Mouse (Mus musculus) E14TG2a.4 (cell line): ENCODE results near the gene C030005K15Rik.
A peak's percentile ranks its signal among the peaks of the same experiment; 100 is the strongest.
"Not testable (repeated sequence)": the region's sequence is repeated elsewhere in the genome, so short reads cannot be mapped to it uniquely, and the experiment has no call there.

Experiments
- H3K27me3 ChIP-seq: 2 replicates; pipeline ENCODE4 v1.6.1; 2014; ENCODE audit warnings: low read length, control low read depth; ENCODE audit not compliant: insufficient read depth
- H3K36me3 ChIP-seq: 2 replicates; pipeline ENCODE4 v1.6.1; 2014; ENCODE audit warnings: low read length, control low read depth; ENCODE audit not compliant: insufficient read depth
- H3K4me1 ChIP-seq: replicated peaks from 2 replicates; pipeline ENCODE4 v1.6.1; 2014; ENCODE audit warnings: low read depth, low read length, control low read depth
- H3K4me3 ChIP-seq: replicated peaks from 2 replicates; pipeline ENCODE4 v1.5.1; 2014; ENCODE audit warnings: mild to moderate bottlenecking, low read length
- H3K9me3 ChIP-seq: 2 replicates; pipeline ENCODE4 v1.6.1; 2014; ENCODE audit warnings: low read length, control low read depth
- CTCF ChIP-seq: conservative IDR thresholded peaks from 2 replicates; pipeline ENCODE4 v1.5.1; 2014; ENCODE audit warnings: low read length
- NANOG ChIP-seq: IDR thresholded peaks from 2 replicates; pipeline ENCODE4 v1.6.1; 2014; ENCODE audit warnings: borderline replicate concordance, low read length, mixed read lengths
- POU5F1 ChIP-seq: IDR thresholded peaks from 2 replicates; pipeline ENCODE4 v1.6.1; 2014; ENCODE audit warnings: low read length, borderline replicate concordance

The C030005K15Rik gene

GRCm38 (mm10) chr10:97726655-97727054 is at the start of gene C030005K15Rik:
C030005K15Rik (minus strand) TSS chr10:97726755.
- H3K4me3 ChIP-seq, H3K27me3 ChIP-seq, H3K9me3 ChIP-seq, H3K36me3 ChIP-seq, H3K4me1 ChIP-seq: not testable (repeated sequence)

DNA sequence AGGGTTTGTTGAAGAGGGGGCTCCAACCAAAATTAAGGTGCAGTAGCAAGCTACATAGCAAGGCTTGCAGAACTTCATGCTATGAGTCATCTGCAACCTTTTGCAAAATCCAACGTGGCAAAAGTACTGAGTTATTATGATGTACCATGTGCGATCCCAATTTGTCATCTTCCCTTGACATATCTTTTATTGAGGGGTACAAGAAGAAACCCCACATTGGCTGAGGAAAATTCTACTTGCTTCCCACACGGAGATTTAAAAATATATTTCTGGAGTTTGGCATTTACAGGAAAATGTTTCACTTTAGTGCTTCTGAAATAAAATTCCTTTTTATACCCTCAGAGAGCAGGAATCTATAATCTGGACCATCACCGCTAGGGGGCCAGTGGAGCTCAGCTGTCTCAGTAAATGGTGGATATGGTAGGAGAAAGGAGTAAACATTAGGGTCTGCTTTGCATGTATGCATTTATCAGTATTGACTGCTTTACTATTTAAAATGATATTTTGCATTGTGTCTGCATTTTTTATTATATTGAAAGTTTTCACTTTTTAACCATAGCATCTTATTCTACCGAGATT is 41.7 kb upstream of the C030005K15Rik start:
- no peaks in the 10 kb centered on the region for H3K4me1 ChIP-seq
- peak; percentile 53 for TF ChIP-seq CTCF
- TF ChIP-seq POU5F1: no peak
- H3K27me3 ChIP-seq: no peaks in the 10 kb centered on the region
- no peaks in the 10 kb centered on the region for H3K36me3 ChIP-seq
- no peaks in the 10 kb centered on the region for H3K9me3 ChIP-seq
- no peak overlapping the region for H3K4me3 ChIP-seq

DNA sequence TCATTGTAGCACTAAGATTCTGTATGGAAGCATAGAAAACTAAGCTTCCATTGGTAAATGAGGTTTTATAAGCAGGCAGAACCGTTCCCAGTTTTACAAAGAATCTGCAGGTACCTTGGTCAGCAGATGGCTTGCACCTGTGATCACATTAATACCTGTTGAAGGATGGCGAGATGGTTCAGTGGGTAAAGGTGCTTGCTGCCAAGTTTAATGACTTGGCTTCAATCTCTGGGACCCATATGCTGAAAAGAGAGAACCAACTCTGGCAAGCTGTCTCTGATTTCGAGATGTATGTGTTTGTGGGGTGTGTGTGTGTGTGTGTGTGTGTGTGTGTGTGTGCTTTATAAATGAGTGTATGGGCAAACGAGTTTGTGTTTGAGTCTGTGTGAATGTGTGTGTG is 27.3 kb upstream of the C030005K15Rik start:
- Histone ChIP-seq H3K4me3 (no peak overlapping the region), H3K27me3 (no peaks in the 10 kb centered on the region), H3K36me3 (no peaks in the 10 kb centered on the region), H3K9me3 (no peaks in the 10 kb centered on the region), H3K4me1 (no peaks in the 10 kb centered on the region)
- TF ChIP-seq POU5F1 (no peak), NANOG (no peak), CTCF (no peak)

GRCm38 (mm10) chr10:97747231-97747630 is 20.7 kb upstream of the C030005K15Rik start:
- no peak overlapping the region for H3K4me3 ChIP-seq
- no peaks in the 10 kb centered on the region for H3K36me3 ChIP-seq
- TF ChIP-seq NANOG (no peak), CTCF (no peak), POU5F1 (no peak)
- H3K4me1 ChIP-seq: no peaks in the 10 kb centered on the region
- peaks cover 10% of the 10 kb centered on the region for H3K9me3 ChIP-seq
- no peaks in the 10 kb centered on the region for H3K27me3 ChIP-seq

DNA sequence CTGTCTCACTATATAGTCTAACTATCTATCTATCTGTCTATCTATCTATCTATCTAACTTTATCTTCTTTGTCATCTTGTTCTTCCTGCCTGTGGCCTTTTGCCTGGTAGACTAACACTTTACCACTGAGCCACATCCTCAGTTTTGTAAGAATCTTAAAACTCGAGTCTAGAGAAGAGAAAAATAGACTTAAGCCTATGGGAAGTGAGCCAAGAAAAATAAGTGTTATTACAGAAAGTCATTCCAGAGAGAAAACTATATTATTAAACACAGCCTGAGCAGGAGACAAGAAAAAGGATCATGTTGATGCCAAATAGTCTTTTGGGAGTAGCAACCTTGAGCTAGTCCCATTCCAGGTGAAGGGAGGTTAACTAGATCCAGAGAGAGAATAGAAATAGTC is 626 bp downstream of the C030005K15Rik start:
- Histone ChIP-seq H3K27me3 (no peaks in the 10 kb centered on the region), H3K4me1 (no peaks in the 10 kb centered on the region), H3K4me3 (no peak overlapping the region), H3K36me3 (no peaks in the 10 kb centered on the region), H3K9me3 (no peaks in the 10 kb centered on the region)
- TF ChIP-seq CTCF (no peak), POU5F1 (no peak), NANOG (no peak)

- H3K4me1 ChIP-seq: no peaks in the 10 kb centered on the region
- no peaks in the 10 kb centered on the region for H3K27me3 ChIP-seq
- no peaks in the 10 kb centered on the region for H3K9me3 ChIP-seq
- H3K4me3 ChIP-seq: no peak overlapping the region
- H3K36me3 ChIP-seq: no peaks in the 10 kb centered on the region
- no peak for TF ChIP-seq CTCF
- no peak for TF ChIP-seq NANOG
- TF ChIP-seq POU5F1: no peak
Measured at GRCm38 (mm10) chr10:97722709-97723108, 3.8 kb downstream of the C030005K15Rik start.

DNA sequence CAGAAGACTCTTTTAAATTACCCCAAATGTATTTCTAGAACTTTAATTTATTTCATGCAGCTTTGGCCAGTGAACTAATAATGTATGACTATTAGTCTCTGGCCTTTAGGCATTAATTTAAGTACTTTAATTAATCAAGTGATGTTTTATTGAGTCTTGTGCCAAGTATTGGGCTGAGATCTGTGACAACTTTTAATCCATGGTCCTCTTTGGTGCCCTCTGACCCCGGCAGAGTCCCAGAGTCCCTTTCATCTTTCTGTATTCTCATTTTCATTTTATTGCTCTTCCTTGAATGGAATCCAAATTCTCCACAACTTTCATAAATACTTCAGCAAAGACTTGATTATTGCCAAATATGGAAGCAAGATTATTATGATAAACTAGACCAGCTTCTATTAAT is 5.9 kb downstream of the C030005K15Rik start:
- H3K36me3 ChIP-seq: no peaks in the 10 kb centered on the region
- TF ChIP-seq POU5F1 (no peak), NANOG (no peak), CTCF (no peak)
- H3K27me3 ChIP-seq: no peaks in the 10 kb centered on the region
- H3K9me3 ChIP-seq: no peaks in the 10 kb centered on the region
- no peak overlapping the region for H3K4me3 ChIP-seq
- no peaks in the 10 kb centered on the region for H3K4me1 ChIP-seq

GRCm38 (mm10) chr10:97718021-97718420 is 8.5 kb downstream of the C030005K15Rik start:
- Histone ChIP-seq H3K9me3 (no peaks in the 10 kb centered on the region), H3K36me3 (no peaks in the 10 kb centered on the region), H3K27me3 (no peaks in the 10 kb centered on the region), H3K4me3 (no peak overlapping the region), H3K4me1 (no peaks in the 10 kb centered on the region)
- TF ChIP-seq POU5F1 (no peak), NANOG (no peak), CTCF (no peak)

GRCm38 (mm10) chr10:97717233-97717632 is 9.3 kb downstream of the C030005K15Rik start:
- no peaks in the 10 kb centered on the region for H3K27me3 ChIP-seq
- H3K36me3 ChIP-seq: no peaks in the 10 kb centered on the region
- no peak overlapping the region for H3K4me3 ChIP-seq
- no peaks in the 10 kb centered on the region for H3K9me3 ChIP-seq
- no peaks in the 10 kb centered on the region for H3K4me1 ChIP-seq
- TF ChIP-seq NANOG (no peak), POU5F1 (no peak), CTCF (no peak)
